Mouse (Mus musculus) spleen, postnatal 4 days (tissue): ENCODE results near the gene Cdc40.

ENCODE experiments used
- DNase-seq, 2 experiments: peaks; one replicate each; pipeline ENCODE4 v3.0.0; 2022; ENCODE audit warnings: low spot score in 2 of 2

The Cdc40 gene

DNA sequence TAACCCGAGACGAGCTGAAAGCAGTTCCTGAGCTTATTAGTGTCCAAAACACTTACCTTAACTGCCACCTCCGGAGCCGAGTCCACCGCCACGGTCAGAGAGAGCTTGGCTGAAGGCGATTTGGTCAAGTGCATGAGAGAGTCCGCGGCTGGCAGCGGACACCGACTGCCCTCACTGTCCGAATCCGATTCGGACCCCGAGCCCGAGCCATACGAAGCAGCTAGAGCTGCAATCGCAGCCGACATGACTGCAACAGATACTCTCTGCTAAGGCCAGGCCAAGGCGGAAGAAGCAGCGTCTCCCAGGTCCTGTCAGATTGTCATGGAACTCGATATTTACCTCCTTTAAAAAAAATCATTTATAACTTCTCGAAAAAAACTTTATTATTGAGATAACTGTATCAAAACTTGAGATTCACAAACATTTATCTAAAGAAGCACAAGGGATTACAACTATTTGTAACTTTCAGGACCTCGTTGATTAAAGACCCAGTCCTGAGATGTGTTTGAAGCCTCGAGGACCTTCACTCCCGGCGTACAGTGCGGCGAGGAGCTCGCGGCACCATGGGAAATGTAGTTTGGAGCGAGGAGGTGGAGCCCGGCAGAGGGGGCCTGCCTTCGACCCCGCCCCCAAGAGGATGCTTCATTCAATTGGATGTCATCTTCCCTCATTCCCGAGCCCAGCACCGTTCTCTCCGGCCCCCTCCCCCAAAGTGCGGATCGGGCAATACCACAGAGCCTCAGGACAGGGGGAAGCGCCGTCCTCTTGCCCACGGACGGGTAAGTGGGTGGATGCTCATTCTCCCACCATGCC, at the start of gene Cdc40, which contains the start of gene Wasf1:
Cdc40 (minus strand) TSS at position 481 of the 813 bp plus-strand sequence.
Wasf1 (plus strand) TSS at position 645 of the 813 bp plus-strand sequence.
- DNase-seq: peak; percentile 86 to 91

DNA sequence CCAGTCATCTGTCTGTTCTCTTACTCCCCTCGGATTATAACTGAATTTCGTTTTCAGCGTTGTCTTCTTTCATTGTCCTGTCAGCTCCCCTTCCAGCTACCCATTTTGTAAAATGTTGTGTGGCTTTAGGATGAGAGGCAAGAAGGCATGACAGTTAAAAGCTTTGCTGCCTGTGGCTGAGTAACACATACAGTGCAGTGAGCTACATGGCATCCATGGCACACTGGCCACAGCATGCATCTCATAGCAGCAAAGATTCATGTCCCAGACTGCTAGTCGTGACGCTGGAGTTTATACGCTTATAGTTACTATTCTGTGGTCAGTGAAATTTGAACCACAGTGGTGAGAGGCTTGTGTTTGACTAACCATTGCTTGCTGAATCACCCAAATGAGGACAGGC, 36.4 kb upstream of the Cdc40 start:
- no peak for DNase-seq

DNA sequence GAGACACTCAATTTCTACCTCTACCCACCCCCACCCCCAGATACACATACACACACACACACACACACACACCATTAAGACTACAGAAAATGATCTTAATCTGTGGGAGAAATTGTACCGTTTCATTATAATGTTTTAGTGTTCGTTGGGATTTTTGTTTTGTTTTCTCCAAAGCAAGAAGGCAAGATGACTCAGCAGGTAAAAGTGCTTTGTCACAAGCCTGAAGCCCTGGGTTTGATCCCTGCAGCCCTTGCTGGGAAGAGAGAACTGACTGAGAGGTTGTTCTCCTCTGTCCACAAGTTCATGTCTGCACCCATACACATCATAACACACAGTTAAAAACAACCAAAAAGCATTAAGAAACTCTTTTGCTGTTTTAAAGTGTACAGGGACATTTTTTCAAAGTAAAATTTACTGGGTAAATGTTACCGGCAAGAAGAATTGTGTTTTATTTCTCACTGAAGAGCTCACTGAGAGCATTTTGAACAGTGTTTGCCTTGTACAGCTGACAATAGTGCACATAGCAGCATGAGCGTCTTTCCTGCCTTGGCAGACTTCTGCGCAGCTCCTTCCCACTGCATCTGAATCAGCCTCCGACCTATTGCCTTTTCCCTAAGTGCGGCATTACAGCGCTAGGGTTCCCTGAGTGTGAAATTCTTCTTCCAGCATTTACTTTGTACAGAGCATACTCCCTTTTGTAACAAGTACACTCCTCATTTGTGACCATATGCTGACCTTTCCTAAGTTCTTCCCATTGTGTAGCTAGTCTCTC, 35.7 kb upstream of the Cdc40 start:
- DNase-seq: no peak

DNA sequence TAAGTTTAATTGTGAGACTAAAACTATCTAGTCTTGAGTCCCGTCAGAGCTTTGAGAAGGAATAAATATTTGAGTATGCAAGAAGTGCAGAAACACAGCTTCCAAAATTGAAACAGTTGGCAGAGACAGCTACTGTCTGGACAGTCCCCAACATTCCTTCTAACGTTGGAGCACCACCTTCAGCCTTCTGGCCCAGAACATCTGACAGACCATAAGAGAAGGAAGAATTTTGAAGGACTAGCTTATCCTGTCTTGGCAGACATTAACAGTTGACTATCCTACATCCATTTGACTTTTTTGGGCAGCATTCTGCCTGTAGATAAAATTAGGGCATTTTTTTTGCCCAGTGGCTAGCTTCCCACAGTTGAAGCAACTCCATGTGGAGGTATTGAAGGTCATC, 32.1 kb upstream of the Cdc40 start:
- no peak for DNase-seq

DNA sequence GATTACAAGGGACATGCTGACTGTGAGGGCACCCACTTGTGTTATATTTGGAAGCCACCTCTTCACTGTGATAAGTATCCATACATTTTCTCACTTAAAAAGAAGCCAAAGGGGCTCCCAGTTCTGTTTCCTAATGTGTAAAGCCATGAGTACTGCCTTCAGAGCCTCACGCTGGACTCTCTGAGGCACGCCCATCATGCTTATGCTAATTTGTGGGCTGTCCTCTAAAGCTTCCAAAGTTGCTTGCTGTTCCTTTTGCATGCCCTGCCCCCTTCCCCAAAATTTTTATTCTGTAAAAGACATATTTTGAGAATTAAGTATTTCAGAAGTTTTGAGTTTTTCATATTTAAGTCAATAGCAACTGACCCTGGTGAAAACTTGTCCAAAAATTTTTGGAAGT, 27.7 kb upstream of the Cdc40 start:
- DNase-seq: no peak

DNA sequence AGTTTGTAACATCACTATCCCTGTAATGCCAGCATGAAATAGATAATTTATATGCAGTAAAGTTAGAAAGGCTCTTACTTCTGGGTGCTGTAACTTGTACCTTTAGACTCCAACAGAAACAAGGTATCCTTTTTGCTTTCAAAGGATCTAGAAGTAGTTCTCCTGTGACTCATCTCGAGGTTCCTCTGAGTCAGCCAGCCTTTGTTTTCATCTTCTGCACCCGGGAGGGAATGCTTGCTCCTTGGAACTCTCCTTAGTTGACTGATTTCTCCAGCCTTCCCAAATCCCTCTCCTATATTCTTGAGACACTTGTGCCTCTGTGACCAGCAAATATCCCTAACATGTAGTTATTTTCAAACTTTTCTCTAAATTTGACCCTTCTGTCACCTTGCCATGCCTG, 25.5 kb upstream of the Cdc40 start:
- DNase-seq: no peak

DNA sequence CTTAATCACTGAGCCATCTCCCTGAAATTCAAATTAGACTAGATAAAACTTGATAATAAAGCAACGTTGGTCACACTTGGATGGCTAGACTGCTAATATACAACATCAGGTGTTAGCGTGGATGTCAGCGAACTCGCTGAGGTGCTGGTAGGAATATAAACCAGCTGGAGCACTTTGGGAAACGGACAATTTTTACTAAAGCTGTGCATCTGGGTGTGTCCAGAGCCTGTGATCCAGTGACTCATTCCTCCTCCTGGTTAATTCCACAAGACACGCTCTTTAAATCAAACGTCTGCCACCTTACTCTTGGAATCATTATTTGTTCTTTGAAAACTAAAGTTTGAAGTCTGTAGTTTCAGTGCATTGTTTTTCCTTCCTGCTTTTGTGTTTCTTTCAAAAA, 23.7 kb upstream of the Cdc40 start:
- no peak for DNase-seq

DNA sequence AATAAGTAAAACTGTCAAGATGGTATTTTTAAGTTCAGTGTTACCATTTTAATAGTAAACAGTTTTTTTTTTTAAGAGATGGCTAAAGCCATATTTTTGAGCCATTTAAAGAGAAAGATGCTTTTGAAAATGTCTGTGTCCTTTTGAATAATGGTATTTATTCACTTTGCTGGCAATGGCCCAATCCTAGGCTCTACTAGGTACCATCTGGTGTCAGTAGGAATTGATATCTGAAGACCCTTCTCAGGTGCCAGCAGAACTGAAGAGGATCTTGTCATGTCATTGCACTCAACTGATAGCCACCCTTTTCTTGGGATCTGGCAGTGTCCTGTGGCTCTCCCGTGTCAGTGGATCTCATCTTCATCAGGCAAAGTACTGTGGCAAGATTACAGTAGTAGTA, 23.0 kb upstream of the Cdc40 start:
- no peak for DNase-seq

DNA sequence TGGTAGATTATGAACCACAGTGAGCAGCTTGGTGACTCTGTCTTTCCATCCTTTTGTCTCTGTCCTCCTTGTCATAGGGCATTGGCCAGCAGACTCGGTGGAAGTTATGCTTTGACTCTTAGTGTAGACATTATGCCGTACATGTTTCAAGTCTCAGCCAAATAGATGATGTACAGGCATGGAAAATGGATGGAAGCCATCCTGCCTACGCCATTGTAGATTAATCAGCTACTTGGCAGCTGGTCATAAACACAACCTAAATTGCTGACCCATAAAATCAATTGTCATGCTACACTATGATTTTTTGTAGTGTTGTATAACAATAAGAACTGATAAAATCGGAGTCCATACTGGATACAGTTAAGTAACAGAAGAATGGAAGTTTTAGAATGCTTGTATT, 18.7 kb upstream of the Cdc40 start:
- no peak for DNase-seq

DNA sequence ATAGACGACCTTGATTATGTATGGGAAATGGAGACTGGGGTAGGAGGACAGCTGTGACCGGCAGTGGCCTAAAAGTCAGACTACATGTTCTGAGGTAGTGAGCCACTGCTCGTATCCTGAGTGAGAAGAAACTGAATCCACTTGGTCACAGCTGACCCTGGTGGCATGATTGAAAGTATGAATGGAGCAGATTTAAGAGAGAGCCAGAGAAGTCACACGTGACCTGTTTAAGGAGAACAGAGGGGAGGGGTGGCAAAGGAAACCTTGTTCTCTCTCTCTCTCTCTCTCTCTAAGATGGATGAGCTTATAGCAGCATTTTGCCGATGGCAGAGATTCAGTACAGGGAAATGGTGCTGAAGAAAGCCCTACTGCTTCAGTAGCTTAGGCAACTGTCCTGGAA, 13.5 kb upstream of the Cdc40 start:
- DNase-seq: no peak

DNA sequence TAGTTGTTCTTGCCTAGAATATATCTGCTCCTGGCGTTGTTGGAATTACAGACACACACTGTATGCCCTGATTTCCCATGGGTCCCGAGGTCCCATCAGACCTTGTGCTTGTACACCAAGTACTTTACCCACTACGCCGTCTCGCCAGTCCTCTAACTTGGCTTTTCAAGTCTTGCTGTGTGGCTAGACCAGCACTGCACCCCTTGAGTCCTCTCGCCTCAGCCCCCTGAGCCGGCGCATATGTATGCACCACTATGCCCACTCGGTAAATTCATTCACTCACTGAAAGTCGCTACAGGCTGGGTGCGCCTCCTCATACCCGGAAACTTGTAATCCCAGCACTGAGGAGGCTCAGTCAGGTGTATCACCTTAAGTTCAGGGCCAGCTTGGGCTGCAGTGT, 12.7 kb upstream of the Cdc40 start:
- no peak for DNase-seq

DNA sequence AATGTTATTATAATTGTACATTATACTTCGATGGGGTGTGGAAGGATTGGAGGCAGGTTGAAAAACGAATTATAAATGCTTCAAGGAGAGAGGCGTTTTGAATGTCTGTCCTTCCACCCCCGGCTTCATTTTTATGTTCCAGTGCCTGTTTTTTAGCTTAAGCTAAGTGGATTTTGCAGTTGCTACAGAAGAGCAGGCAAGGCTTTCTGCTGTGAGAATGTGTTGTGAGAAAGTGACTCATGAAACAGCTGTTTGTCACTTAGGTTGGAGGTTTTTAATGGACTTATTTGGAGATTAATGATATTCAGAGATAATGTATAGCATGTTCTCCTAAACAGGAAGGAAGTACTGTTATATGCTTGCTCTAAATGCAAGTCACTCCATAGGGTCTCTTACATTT, 6.0 kb upstream of the Cdc40 start:
- DNase-seq: no peak

DNA sequence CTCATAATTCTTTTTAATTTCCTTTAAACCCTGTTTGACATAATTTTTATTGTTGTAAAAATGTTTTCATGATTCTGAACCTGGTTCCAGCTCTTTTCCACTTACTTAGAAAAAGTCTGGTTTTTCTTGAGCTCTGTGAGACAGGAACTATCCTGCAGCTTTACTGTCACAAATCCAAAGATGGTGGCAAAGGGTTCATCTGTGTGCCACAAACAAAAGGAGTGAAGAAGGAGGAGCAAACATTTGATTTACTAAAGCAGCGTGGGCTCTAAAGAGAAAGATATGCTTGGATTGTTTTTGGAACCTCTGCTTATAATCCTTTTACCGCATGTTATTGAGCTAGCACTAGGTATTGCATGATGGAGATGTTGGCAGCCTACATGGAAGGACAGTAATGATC, 4.2 kb upstream of the Cdc40 start:
- DNase-seq: no peak

DNA sequence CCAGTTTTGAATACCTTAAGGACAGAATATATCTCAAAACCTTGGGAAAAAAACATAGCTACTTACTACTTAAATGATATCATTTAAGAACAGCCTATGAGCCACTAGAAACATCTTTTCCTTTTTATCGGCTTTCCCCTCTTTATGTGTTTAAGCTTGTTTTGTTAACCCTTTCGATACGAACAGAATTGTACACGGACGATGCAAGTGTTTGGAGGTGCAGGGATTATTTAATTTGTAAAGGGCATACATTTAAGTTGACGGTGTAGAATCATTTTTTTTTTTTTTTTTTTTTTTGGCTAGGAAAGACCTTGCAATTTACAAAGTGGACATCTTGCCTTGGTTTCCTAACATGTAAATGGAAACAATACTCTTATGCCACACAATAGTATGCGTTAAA, 2.3 kb upstream of the Cdc40 start:
- no peak for DNase-seq

DNA sequence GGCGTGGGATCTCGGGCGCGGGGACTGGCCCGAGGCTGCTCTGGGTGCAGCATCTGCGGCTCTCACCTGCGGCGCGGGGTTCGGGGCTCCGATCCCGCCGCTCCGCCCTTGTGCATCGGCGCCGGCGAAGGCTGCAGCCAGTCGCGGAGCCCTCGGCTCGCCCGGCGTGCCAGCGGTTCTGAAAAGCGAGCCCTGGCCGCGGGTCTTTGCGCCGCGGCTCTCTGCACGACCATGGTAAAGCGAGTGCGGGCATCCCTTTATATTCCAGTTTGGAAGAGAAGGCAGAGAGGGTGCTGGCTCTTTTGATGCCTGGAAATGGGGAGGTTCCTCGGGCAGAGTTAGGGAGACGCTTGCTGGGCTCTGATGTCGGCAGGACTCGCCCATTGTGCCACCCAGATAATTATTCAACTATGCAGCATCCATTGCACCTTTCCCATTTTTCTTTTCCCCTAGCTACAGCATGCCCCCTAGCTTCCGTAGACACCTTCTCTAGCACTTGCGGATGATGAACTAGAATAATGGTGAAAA, 1.2 kb upstream of the Cdc40 start:
- DNase-seq: peak in 1 of 2 experiments; percentile 66

DNA sequence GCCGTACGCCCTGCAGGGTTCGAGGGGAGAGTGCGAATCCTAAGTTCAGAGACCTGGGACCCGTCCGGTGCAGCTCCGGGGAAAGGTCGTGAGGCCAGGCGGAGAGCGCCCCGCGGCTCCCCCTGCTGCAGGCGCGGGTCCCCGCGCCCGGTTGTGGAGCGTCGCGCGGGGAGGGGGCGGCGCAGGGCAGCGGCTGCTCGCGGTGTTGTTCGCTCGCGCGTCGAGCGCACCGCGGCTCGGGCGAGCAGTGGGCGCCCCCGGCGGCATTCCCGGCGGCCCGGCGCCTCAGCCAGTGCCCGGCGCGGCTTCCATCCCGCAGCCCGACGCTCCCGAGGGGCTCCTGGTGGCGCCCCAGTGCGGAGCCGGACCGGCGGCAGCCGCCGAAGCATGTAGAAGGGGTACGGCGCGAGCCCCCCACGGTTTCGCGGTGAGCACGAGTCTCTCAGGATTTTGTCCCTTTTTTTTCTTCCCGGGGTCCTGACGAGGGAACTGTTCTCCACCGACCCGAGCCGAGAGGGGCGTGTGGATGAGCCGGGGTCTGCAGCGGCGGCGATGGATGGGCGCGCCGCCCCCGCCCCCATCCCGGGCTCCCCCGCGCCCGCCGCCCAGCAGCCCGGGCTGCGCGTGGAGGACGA, 650 bp upstream of the Cdc40 start:
- peak in 1 of 2 experiments; percentile 69 for DNase-seq

DNA sequence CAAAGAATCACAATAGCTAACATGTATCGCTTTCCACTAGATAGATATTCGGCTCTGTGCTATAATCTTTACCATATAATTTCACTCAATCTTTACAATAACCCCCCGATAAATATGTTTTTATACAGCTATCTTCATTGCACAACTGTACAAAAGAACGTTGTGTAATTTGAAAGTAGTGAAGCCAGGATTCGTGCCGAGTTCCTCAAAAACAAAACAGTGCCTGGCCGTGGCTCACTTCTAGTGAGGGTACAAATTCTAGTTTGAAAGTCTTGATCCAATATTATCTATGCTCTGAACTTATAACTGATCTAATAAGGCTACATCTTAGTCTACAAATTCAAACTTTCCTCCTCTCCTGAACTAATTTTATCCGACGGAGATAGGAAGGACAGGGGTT, 778 bp downstream of the Cdc40 start:
- no peak for DNase-seq

DNA sequence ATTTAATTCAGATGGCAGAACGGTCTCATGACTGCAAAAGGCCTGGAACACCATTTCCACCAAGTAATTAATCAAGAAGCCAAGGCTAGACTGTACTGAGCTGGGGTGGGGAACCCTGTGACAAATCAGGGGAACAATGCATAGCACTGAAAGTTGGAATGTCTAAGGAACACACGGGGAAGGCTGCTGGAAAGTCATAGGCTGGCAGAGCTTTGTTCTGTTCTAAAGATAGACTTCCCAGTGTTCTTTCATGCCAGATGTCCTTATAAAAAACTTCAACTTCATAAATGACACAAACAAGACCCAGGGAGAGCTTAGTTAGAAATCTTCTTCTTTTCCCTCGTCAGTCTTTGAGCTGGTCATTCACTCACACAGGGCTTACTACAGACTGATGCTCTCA, 1.9 kb downstream of the Cdc40 start:
- DNase-seq: no peak

DNA sequence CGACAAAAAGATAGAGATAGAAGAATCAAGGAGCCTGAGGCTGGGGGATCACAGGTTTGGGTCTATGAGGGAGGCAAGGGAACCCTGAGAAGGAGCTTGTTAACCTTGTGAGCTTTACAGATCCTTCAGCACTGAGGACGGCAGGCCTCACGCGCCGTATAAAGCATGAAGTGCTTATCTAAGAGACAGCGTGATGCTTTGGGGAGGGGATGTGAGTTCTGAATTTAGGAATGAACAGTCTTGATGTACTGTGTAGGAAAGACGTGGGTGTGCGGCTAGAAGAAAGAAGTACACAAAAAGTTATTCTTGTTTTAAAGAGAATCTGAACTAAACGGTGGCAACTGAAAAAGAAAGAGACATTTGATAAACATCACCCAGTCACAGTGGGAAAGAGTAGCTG, 3.1 kb downstream of the Cdc40 start:
- no peak for DNase-seq

DNA sequence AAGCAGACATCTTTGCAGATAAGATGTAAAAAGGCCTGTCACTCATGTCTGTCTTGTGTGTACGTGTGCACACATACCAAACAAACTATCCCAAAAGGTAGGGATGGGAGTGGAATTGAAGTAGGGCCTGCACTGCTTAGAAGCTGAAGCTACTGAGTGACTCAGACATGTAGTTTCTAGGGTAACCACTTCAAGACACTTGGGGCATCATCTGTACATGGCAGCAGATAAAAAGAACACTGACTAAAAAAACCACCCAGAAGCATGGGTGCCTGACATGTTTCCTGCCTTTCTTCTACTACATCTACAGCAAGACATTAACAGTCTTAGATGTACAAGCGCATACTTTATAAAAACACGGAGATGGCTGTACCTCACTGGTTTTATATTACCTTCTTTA, 4.9 kb downstream of the Cdc40 start:
- no peak for DNase-seq

DNA sequence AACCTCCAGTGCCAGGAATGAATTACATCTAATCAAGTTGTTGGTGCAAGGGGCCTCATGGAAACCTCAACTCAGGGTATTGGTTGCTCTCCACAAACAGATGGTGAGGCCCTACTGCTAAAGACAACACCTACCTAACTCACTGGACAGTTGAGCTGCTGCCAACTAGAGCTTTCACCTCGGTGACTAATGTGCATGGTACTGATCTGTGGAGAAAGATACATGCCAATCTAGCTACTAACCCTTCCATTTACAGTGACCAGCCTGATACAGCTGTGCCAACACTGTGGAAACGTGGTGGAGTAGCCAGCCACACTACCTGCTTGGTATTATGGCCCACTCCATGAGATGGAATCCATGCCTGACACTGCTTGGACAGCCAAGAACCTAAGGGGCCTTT, 11.1 kb downstream of the Cdc40 start:
- no peak for DNase-seq

DNA sequence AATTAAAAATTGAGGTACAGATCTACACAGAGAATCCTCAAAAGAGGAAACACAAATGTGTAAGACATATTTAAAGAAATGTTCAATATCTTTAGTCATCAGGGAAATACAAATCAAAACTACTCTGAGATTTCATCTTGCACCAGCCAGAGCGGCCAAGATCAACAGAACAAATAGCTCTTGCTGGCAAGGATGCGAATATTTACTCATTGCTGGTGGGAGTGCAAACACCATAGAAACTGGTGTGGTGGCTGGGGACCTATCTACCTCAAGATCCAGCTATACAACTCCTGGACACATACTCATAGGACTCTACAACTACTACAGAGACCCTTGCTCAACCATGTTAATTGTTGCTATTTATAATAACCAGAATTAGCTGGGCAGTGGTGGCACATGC, 11.8 kb downstream of the Cdc40 start:
- DNase-seq: no peak

DNA sequence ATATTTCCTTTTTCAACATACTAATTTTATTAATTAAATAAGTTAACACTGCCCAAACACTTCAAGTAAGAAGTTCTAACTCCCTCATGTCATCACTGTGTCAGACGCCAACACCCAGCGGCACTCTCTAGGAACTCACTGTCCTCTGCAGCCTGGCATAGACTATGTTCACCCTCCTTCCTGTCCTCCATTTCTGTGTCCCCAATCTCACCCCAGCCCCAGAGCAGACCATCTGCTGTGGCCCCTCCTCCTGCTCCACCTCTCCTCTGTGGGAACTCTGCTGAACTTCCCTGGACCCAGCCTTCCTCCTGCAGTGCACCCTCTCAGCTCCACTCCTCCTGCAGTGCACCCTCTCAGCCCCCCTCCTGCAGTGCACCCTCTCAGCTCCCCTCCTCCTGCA, 15.0 kb downstream of the Cdc40 start:
- no peak for DNase-seq
